ENCODE assay signal across 8 mouse cellular contexts in the genomic region with DNA sequence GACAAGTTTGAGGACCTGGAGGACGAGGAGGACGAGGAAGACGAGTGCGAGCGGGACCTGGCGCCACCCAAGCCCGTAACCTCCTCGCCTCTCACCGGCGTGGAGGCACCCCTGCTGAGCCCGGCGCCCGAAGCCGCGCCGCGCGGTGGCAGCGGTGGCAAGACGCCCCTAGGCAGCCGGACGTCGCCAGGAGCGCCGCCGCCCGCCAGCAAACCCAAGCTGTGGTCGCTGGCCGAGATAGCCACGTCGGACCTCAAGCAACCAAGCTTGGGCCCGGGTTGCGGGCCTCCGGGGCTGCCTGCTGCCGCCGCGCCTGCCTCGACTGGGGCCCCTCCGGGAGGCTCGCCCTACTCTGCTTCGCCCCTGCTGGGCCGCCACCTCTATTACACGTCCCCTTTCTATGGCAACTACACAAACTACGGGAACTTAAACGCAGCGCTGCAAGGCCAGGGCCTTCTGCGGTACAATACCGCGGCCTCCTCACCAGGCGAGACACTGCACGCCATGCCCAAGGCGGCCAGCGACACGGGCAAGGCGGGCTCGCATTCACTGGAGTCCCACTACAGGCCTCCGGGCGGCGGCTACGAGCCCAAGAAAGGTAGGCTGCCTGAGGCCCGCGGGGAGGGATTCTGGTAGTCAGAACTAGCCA. TPM values are rescaled to one million over a fixed set of nuclear protein-coding genes. Genes with fewer than 3 reads are reported as not detected.
DNase-seq lines count a peak whose midpoint lies in the region; ATAC-seq lines count a peak whose summit lies in the region.

No protein-coding gene starts in this region.

- DNase-seq in cerebellum, postnatal 10 days, result peak; percentile 65 to 68
- DNase-seq in cerebellum, postnatal 4 days (ENCODE audit: low spot score in 2 of 2), result no peak
- peak; percentile 68 for DNase-seq in NIH3T3 (ENCODE audit: low read depth)
- DNase-seq in ovary, postnatal 10 days (ENCODE audit: low spot score), result no peak
- DNase-seq in lung, postnatal 14 days, result no peak
- no peak for DNase-seq in layer of hippocampus, postnatal 36 days

- H3K4me1 ChIP-seq in heart, embryonic 14.5 days (ENCODE audit: control insufficient read depth in 2 of 2, insufficient read depth in 2 of 2, low read length in 2 of 2), result peaks cover 4 to 18% of the 10 kb centered on the region in 2 experiments; a peak in 3 of 4 replicates
- H3K4me1 ChIP-seq in limb, embryonic 15.5 days, result peaks cover 35% of the 10 kb centered on the region

- no peak overlapping the region for H3K27ac ChIP-seq in heart, embryonic 14.5 days (replicated peaks in 1 of 2; ENCODE audit: control insufficient read depth in 1 of 2, insufficient read depth in 1 of 2, low read depth in 2 of 2, low read length in 2 of 2)
- H3K27ac ChIP-seq in limb, embryonic 15.5 days, result no peak overlapping the region

- H3K4me2 ChIP-seq in heart, embryonic 14.5 days (ENCODE audit: low read length), result peak overlapping the region; percentile 92
- peak overlapping the region; percentile 45 for H3K4me2 ChIP-seq in limb, embryonic 15.5 days

- H3K36me3 ChIP-seq in heart, embryonic 14.5 days (ENCODE audit: control insufficient read depth, insufficient read depth, low read length), result no peaks in the 10 kb centered on the region
- no peaks in the 10 kb centered on the region for H3K36me3 ChIP-seq in limb, embryonic 15.5 days

- no peak for ATAC-seq in heart, embryonic 14.5 days (ENCODE audit: insufficient number of reproducible peaks, insufficient read depth, low FRiP score, low read depth)
- no peak for ATAC-seq in limb, embryonic 15.5 days (ENCODE audit: insufficient number of reproducible peaks, low FRiP score, low TSS enrichment, low read depth)

- H3K9ac ChIP-seq in heart, embryonic 14.5 days (ENCODE audit: low read length), result peak overlapping the region; percentile 81
- H3K9ac ChIP-seq in limb, embryonic 15.5 days, result peak overlapping the region; percentile 15; the same call in 1 of the 2 replicates

- no peaks in the 10 kb centered on the region for H3K9me3 ChIP-seq in heart, embryonic 14.5 days (ENCODE audit: control insufficient read depth, low read length)
- H3K9me3 ChIP-seq in limb, embryonic 15.5 days, result no peaks in the 10 kb centered on the region

- peaks cover 90% of the 10 kb centered on the region for H3K27me3 ChIP-seq in heart, embryonic 14.5 days (ENCODE audit: control insufficient read depth, insufficient read depth, low read length)
- H3K27me3 ChIP-seq in limb, embryonic 15.5 days, result peaks cover 88% of the 10 kb centered on the region

- H3K4me3 ChIP-seq in heart, embryonic 14.5 days (ENCODE audit: control insufficient read depth in 1 of 2, insufficient read depth in 1 of 2, low read depth in 1 of 2, low read length in 2 of 2), result peak overlapping the region; percentile 26 to 70
- peak overlapping the region; percentile 67 for H3K4me3 ChIP-seq in limb, embryonic 15.5 days

- 4% methylated on average over 57 of the region's 62 CpGs for WGBS in heart, embryonic 14.5 days
- 2% methylated on average over 62 of the region's 62 CpGs for WGBS in limb, embryonic 15.5 days

RNA-seq across cellular contexts. Expression of gene Irx2, which starts 2.9 kb away (rescaled TPM):
- polyA plus RNA-seq in heart, embryonic 14.5 days (2014; fragmentation: Nextera tagmentation; extraction: Ambion mirVana), result 11.2 and 13.3 TPM in 2 replicates
- 27.7 and 32.9 TPM in 2 replicates for polyA plus RNA-seq in limb, embryonic 15.5 days (2015; fragmentation: Nextera tagmentation; extraction: Ambion mirVana)
- not detected for total RNA-seq in layer of hippocampus, postnatal 36 days (2021)

Comparison
In these comparisons a context has a peak if more than half of its experiments do, and no peak if none do; other contexts are left out.
1. DNase-seq: peak in cerebellum, postnatal 10 days (2 of 2) and NIH3T3 (single experiment); none in cerebellum, postnatal 4 days (0 of 2), ovary, postnatal 10 days (single experiment), lung, postnatal 14 days (single experiment) and layer of hippocampus, postnatal 36 days (0 of 2).